Mouse (Mus musculus): ENCODE data around the gene Cdc42bpa. TPM values are rescaled to one million over a fixed set of nuclear protein-coding genes. Genes with fewer than 3 reads are reported as not detected.
A peak's percentile ranks its signal among the peaks of the same experiment; 100 is the strongest.

Gene Cdc42bpa
- polyA plus RNA-seq, 1 experiment from 2014 or later: 15.1 TPM

GRCm38 (mm10) chr1:179931247-179931646 is 29.0 kb upstream of the Cdc42bpa start:
- no peak for ATAC-seq (ENCODE audit: low FRiP score, low TSS enrichment)
- Histone ChIP-seq H3K9me3 (ENCODE audit: low read length) (no peaks in the 10 kb centered on the region), H3K27me3 (ENCODE audit: insufficient read depth, low read length) (no peaks in the 10 kb centered on the region), H3K4me2 (replicated peaks; ENCODE audit: low read depth, low read length) (no peak overlapping the region), H3K4me3 (ENCODE audit: low read length) (no peak overlapping the region), H3K27ac (ENCODE audit: low read length) (no peak overlapping the region), H3K9ac (replicated peaks; ENCODE audit: low read length) (no peak overlapping the region), H3K4me1 (ENCODE audit: insufficient read depth, low read length) (no peaks in the 10 kb centered on the region), H3K36me3 (ENCODE audit: insufficient read depth, low read length) (no peaks in the 10 kb centered on the region)
- WGBS: 77% methylated on average over 3 of the region's 3 CpGs

- Histone ChIP-seq H3K4me3 (ENCODE audit: low read length) (no peak overlapping the region), H3K27me3 (ENCODE audit: insufficient read depth, low read length) (no peaks in the 10 kb centered on the region), H3K27ac (ENCODE audit: low read length) (no peak overlapping the region), H3K9me3 (ENCODE audit: low read length) (no peaks in the 10 kb centered on the region), H3K4me1 (ENCODE audit: insufficient read depth, low read length) (no peaks in the 10 kb centered on the region), H3K9ac (replicated peaks; ENCODE audit: low read length) (no peak overlapping the region), H3K4me2 (replicated peaks; ENCODE audit: low read depth, low read length) (no peak overlapping the region), H3K36me3 (ENCODE audit: insufficient read depth, low read length) (no peaks in the 10 kb centered on the region)
- ATAC-seq (ENCODE audit: low FRiP score, low TSS enrichment): no peak
- WGBS: 88% methylated on average over 3 of the region's 3 CpGs
Measured at GRCm38 (mm10) chr1:179934064-179934463, 26.2 kb upstream of the Cdc42bpa start.

GRCm38 (mm10) chr1:179940071-179940786 is 20.0 kb upstream of the Cdc42bpa start:
- Histone ChIP-seq H3K9ac (replicated peaks; ENCODE audit: low read length) (no peak overlapping the region), H3K4me1 (ENCODE audit: insufficient read depth, low read length) (no peaks in the 10 kb centered on the region), H3K36me3 (ENCODE audit: insufficient read depth, low read length) (no peaks in the 10 kb centered on the region), H3K4me3 (ENCODE audit: low read length) (no peak overlapping the region), H3K9me3 (ENCODE audit: low read length) (no peaks in the 10 kb centered on the region), H3K27me3 (ENCODE audit: insufficient read depth, low read length) (no peaks in the 10 kb centered on the region), H3K27ac (ENCODE audit: low read length) (no peak overlapping the region), H3K4me2 (replicated peaks; ENCODE audit: low read depth, low read length) (no peak overlapping the region)
- no peak for ATAC-seq (ENCODE audit: low FRiP score, low TSS enrichment)
- WGBS: 61% methylated on average over 23 of the region's 23 CpGs

- ATAC-seq (ENCODE audit: low FRiP score, low TSS enrichment): no peak
- Histone ChIP-seq H3K9ac (replicated peaks; ENCODE audit: low read length) (no peak overlapping the region), H3K27me3 (ENCODE audit: insufficient read depth, low read length) (no peaks in the 10 kb centered on the region), H3K9me3 (ENCODE audit: low read length) (no peaks in the 10 kb centered on the region), H3K4me1 (ENCODE audit: insufficient read depth, low read length) (no peaks in the 10 kb centered on the region), H3K4me2 (replicated peaks; ENCODE audit: low read depth, low read length) (no peak overlapping the region), H3K36me3 (ENCODE audit: insufficient read depth, low read length) (no peaks in the 10 kb centered on the region), H3K4me3 (ENCODE audit: low read length) (no peak overlapping the region), H3K27ac (ENCODE audit: low read length) (no peak overlapping the region)
- WGBS: 77% methylated on average over 14 of the region's 14 CpGs
Measured at GRCm38 (mm10) chr1:179940787-179941352, 19.4 kb upstream of the Cdc42bpa start.

- Histone ChIP-seq H3K9ac (replicated peaks; ENCODE audit: low read length) (no peak overlapping the region), H3K4me1 (ENCODE audit: insufficient read depth, low read length) (no peaks in the 10 kb centered on the region), H3K36me3 (ENCODE audit: insufficient read depth, low read length) (no peaks in the 10 kb centered on the region), H3K4me2 (replicated peaks; ENCODE audit: low read depth, low read length) (no peak overlapping the region), H3K4me3 (ENCODE audit: low read length) (no peak overlapping the region), H3K27me3 (ENCODE audit: insufficient read depth, low read length) (no peaks in the 10 kb centered on the region), H3K9me3 (ENCODE audit: low read length) (no peaks in the 10 kb centered on the region), H3K27ac (ENCODE audit: low read length) (no peak overlapping the region)
- 92% methylated on average over 10 of the region's 10 CpGs for WGBS
- ATAC-seq (ENCODE audit: low FRiP score, low TSS enrichment): no peak
Measured at GRCm38 (mm10) chr1:179945017-179945416, 15.3 kb upstream of the Cdc42bpa start.

- Histone ChIP-seq H3K9ac (replicated peaks; ENCODE audit: low read length) (no peak overlapping the region), H3K36me3 (ENCODE audit: insufficient read depth, low read length) (no peaks in the 10 kb centered on the region), H3K4me3 (ENCODE audit: low read length) (no peak overlapping the region), H3K4me1 (ENCODE audit: insufficient read depth, low read length) (no peaks in the 10 kb centered on the region), H3K27ac (ENCODE audit: low read length) (no peak overlapping the region), H3K9me3 (ENCODE audit: low read length) (no peaks in the 10 kb centered on the region), H3K4me2 (replicated peaks; ENCODE audit: low read depth, low read length) (no peak overlapping the region), H3K27me3 (ENCODE audit: insufficient read depth, low read length) (no peaks in the 10 kb centered on the region)
- 45% methylated on average over 2 of the region's 2 CpGs for WGBS
- ATAC-seq (ENCODE audit: low FRiP score, low TSS enrichment): no peak
Measured at GRCm38 (mm10) chr1:179946616-179947015, 13.7 kb upstream of the Cdc42bpa start.

DNA sequence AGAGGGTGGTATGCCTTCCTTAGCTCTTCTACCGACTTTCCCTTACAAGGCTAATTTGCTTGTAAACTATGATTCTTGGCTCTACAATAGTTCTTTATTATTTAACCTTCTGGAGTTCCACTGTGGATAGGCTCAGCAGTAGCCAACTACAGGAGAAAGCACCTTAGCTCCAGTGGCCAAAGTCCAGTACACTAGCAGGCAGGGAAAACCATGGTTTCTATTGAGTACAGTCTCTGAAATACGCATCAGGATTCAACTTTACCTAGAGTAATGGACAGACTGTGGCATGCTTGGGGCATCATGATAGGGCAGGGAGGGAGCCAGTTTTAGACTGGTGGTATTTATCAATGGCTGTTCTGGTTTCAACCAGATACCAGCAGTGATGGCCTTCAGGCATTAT is 12.6 kb upstream of the Cdc42bpa start:
- H3K4me1 ChIP-seq (ENCODE audit: insufficient read depth, low read length): no peaks in the 10 kb centered on the region
- no peaks in the 10 kb centered on the region for H3K27me3 ChIP-seq (ENCODE audit: insufficient read depth, low read length)
- WGBS: 84% methylated on average over 2 of the region's 2 CpGs
- no peaks in the 10 kb centered on the region for H3K9me3 ChIP-seq (ENCODE audit: low read length)
- H3K4me3 ChIP-seq (ENCODE audit: low read length): no peak overlapping the region
- no peak overlapping the region for H3K4me2 ChIP-seq (replicated peaks; ENCODE audit: low read depth, low read length)
- no peak overlapping the region for H3K9ac ChIP-seq (replicated peaks; ENCODE audit: low read length)
- no peak for ATAC-seq (ENCODE audit: low FRiP score, low TSS enrichment)
- no peak overlapping the region for H3K27ac ChIP-seq (ENCODE audit: low read length)
- H3K36me3 ChIP-seq (ENCODE audit: insufficient read depth, low read length): no peaks in the 10 kb centered on the region

DNA sequence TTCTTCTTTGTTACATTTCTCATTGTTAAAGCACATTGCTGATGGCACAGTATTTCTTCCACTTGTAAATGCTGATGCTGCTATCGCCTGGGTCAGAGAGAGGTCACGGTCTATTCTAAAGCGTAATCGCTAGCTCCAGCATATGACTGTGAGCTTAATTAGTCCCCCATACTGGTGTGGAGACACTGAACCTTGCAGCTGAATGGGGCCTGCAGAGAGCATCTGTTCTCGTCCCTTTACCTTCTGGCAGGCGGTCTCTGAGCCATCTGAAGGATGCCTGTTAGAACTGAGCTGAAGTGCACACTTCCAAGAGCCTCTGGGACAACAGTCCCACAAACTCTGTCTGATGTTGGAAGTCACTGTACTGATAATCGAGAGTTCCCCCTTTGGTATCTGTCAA is 8.7 kb upstream of the Cdc42bpa start:
- H3K9ac ChIP-seq (replicated peaks; ENCODE audit: low read length): no peak overlapping the region
- WGBS: 81% methylated on average over 7 of the region's 7 CpGs
- no peaks in the 10 kb centered on the region for H3K36me3 ChIP-seq (ENCODE audit: insufficient read depth, low read length)
- no peaks in the 10 kb centered on the region for H3K27me3 ChIP-seq (ENCODE audit: insufficient read depth, low read length)
- no peaks in the 10 kb centered on the region for H3K9me3 ChIP-seq (ENCODE audit: low read length)
- H3K4me2 ChIP-seq (replicated peaks; ENCODE audit: low read depth, low read length): no peak overlapping the region
- no peaks in the 10 kb centered on the region for H3K4me1 ChIP-seq (ENCODE audit: insufficient read depth, low read length)
- no peak for ATAC-seq (ENCODE audit: low FRiP score, low TSS enrichment)
- H3K4me3 ChIP-seq (ENCODE audit: low read length): no peak overlapping the region
- H3K27ac ChIP-seq (ENCODE audit: low read length): no peak overlapping the region

GRCm38 (mm10) chr1:179953251-179953650 is 7.0 kb upstream of the Cdc42bpa start:
- Histone ChIP-seq H3K27me3 (ENCODE audit: insufficient read depth, low read length) (no peaks in the 10 kb centered on the region), H3K9me3 (ENCODE audit: low read length) (no peaks in the 10 kb centered on the region), H3K4me2 (replicated peaks; ENCODE audit: low read depth, low read length) (no peak overlapping the region), H3K4me1 (ENCODE audit: insufficient read depth, low read length) (0 out of 2 replicates have a peak, but pooled peaks cover 5% of the 10 kb centered on the region), H3K36me3 (ENCODE audit: insufficient read depth, low read length) (no peaks in the 10 kb centered on the region), H3K4me3 (ENCODE audit: low read length) (no peak overlapping the region), H3K27ac (ENCODE audit: low read length) (no peak overlapping the region), H3K9ac (replicated peaks; ENCODE audit: low read length) (no peak overlapping the region)
- ATAC-seq (ENCODE audit: low FRiP score, low TSS enrichment): no peak
- WGBS: 86% methylated on average over 3 of the region's 3 CpGs

DNA sequence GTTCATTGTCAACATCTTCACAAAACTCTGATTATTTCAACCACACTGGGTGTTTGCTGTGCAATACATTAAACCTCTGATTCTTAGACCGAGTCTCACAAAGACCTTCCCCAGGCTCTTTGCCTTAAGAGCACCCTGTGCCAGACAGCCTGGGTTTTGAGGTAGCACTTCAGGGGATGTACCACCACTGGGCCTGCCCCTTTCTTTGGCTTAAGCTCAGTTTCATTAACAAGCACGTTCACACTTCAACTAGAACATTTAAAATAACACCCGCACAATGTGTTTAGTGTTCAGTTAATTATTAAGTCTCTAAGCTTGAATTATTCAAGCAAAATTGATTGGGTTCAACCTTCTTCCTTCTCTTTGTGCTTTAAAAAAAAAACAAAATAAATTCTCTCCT is 2.8 kb upstream of the Cdc42bpa start:
- 60% methylated on average over 3 of the region's 3 CpGs for WGBS
- 0 out of 2 replicates have a peak overlapping the region, but pooled peaks have one; percentile 22 for H3K27ac ChIP-seq (ENCODE audit: low read length)
- H3K9me3 ChIP-seq (ENCODE audit: low read length): no peaks in the 10 kb centered on the region
- no peaks in the 10 kb centered on the region for H3K36me3 ChIP-seq (ENCODE audit: insufficient read depth, low read length)
- no peak overlapping the region for H3K4me2 ChIP-seq (replicated peaks; ENCODE audit: low read depth, low read length)
- no peak overlapping the region for H3K9ac ChIP-seq (replicated peaks; ENCODE audit: low read length)
- no peaks in the 10 kb centered on the region for H3K27me3 ChIP-seq (ENCODE audit: insufficient read depth, low read length)
- peaks cover 23% of the 10 kb centered on the region for H3K4me1 ChIP-seq (ENCODE audit: insufficient read depth, low read length)
- ATAC-seq (ENCODE audit: low FRiP score, low TSS enrichment): no peak
- no peak overlapping the region for H3K4me3 ChIP-seq (ENCODE audit: low read length)

All from kidney, embryonic 16.5 days (tissue).